Mouse (Mus musculus): ENCODE data around the gene Scube3. TPM values are rescaled to one million over a fixed set of nuclear protein-coding genes. Genes with fewer than 3 reads are reported as not detected.
A peak's percentile ranks its signal among the peaks of the same experiment; 100 is the strongest.

Scube3 gene
- total RNA-seq, 2 experiments from 2014 or later = 0.53 to 0.73 TPM

DNA sequence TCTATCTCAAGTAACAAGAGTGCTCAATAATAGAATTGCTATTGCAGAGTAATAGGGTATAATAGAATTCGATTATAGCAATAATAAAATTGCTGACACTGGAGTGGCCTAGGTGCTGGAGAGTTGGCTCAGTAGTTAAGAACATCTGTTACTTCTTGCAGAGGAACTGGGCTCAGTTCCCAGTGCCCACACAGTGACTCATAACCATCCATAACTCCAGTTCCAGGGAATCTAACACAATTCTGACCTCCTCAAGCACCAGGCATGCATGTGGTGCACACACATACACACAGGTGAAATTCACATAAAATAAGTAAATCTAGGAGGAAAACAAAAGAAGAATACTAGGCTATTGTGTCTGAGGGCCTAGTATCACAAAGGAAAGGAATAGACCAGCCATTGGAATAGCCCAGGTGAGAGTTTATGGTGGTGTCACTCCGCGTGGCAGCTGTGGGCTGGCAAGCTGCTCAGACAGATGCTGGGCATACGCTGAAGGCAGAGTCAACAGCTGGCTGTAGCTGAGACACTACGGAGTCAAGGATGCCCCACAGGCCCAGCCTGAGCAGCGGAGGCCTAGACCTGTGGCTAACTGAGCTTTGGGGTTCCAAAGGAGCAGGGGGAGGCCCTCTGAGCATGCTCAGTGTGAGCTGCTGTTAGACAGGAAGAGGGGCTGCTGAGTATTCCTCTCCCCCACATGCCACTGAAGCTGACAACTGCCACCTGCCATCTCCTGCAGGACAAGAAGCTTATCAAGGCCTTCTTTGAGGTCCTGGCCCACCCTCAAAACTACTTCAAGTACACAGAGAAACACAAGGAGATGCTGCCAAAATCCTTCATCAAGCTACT is 28.7 kb downstream of the Scube3 start:
- intact Hi-C loops (cut with DNase I) = no loop called here
- no peak for DNase-seq (ENCODE audit: low spot score)

DNA sequence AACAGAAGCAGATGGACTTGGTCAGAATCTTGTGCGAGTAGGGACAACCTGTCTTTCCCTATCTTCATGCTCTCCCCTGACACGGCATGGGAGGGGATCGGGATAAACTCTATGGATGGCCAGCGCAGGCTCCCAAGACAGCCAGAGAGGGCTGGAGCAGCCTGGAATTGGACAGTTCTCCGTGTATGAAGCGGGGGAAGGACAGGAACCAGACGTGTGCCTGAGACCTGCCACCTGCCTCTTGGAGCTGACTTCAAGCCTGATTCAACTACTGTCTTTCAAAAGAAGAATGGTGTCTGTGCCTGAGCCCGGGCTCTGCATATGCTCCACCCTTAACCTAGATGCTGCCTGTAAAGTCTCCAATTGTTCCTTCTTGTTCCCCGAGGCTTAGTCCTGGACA is 30.7 kb downstream of the Scube3 start:
- intact Hi-C loops (cut with DNase I) = no loop called here
- no peak for DNase-seq (ENCODE audit: low spot score)

DNA sequence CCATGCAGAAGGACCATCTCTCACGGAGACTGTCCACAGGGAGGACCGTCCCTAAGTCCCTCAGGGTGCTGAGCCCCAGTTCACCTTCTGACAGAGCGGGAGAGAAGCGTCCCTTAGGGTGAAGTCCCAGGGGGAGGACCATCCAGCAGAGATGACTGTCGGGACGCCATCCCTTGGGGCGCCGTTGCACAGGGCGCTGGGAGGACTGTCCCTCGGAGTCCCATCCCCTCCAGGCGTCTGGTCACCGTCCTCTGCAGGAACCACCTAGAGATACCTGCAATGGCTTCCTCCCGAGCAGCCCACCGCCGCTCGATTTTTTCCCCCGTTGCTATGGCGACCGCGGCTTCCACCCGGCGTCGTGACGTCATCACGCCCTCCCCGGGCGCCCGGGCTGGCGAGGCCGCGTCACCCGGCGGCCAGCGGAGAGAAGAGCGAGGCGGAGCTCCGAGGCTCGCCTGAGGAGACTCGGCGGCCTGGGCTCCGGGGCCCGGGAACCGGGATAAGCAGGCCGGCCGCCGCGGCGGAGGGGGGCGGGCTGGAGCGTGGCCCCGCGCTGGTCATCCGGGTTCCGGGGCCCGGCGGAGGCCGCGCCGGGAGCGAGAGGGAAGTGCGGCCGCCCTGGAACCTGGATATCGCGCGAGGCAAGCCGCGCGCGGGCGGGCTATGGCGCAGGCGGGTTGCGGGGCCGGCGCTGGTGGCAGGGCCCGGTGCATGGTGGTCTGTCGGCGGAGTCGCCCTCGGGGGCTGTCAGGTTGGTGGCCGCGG is 35.0 kb downstream of the Scube3 start, which contains the start of gene Zfp523:
Zfp523 (plus strand) TSS at position 355 of the 765 bp plus-strand sequence.
- intact Hi-C loops (cut with DNase I) = no loop called here
- peak; percentile 85 for DNase-seq (ENCODE audit: low spot score)

- DNase-seq (ENCODE audit: low spot score) = no peak
- intact Hi-C loops (cut with DNase I) = no loop called here
These were observed 35.7 kb downstream of the Scube3 start for GRCm38 (mm10) chr17:28177540-28178046.

DNA sequence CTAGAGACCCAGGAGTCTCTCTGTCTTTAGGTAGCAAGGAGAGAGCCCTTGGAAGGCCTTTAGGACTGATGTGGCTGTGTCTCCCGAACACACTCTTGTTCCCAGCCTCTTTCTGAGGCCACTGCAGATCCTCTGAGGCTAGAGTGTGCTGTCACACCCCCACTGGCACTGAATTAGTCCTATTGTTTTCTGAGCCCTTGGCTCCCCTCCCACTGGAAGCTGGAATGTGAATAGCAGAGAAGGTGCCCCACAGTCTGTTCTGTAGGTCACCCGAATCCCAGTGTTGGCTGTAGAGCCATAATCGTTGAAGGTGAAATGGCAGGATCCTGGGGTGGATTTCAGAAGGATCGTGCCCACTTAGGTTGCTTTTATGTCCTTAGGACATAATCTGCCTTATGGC is 38.4 kb downstream of the Scube3 start:
- peak; percentile 24 for DNase-seq (ENCODE audit: low spot score)
- intact Hi-C loops (cut with DNase I) = no loop called here

DNA sequence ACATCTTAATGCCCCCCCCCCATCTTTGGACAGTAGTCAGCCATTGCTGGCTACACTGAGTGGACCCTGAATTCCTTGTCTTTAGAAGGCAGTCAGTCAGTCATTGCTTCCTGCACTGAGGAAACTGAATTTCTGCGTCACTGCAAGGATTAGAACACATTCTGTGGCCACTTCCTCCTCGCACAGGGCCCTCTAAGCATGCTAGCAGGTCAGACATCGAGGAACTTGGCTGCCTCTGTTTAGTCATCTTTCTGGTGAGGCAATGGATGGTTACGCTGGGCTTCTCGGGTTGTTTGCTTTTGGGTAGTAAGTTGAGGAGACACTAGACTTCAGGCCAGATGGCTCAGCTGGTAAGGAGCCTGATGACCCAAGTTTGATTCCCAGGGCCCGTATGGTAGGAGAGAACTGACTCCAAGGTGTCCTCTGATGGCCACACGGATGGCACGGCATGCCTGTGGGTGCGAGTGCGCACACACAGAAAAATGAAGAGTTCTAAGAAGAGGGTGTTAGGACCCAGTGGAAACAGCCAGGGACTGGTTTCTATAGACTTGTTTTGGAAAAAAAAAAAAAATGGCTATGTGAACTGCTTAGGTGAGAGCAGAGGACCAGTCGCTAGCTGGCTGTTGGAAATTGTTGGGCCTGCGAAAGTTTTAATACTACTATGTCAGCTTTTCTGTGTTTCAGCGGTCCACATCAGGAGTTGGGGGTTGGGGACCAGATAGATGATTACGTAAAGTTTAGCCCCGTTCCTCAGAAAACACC is 39.0 kb downstream of the Scube3 start:
- no peak for DNase-seq (ENCODE audit: low spot score)
- intact Hi-C loops (cut with DNase I) = no loop called here

- intact Hi-C loops (cut with DNase I) = no loop called here
- DNase-seq (ENCODE audit: low spot score) = no peak
These were observed 43.2 kb downstream of the Scube3 start for GRCm38 (mm10) chr17:28184971-28185638.

DNA sequence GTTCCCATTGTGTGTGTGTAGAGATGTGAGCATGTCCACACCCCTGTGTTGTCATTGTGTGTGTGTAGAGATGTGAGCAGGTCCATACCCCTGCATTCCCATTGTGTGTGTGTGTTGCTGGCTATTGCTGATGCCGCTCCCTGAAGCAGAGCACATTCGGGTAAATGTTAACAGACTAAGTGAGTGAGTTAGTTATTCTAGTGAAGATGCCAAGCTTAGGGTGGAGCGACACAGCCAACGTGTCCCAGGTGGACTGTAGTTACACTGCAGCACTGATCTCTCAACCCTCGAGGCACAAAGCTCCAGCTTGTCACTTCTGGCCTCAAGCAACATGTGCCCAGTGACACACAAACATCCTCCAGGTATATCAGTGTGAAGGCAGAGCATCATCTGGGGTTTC is 46.4 kb downstream of the Scube3 start:
- DNase-seq (ENCODE audit: low spot score) = no peak
- intact Hi-C loops (cut with DNase I) = no loop called here

DNA sequence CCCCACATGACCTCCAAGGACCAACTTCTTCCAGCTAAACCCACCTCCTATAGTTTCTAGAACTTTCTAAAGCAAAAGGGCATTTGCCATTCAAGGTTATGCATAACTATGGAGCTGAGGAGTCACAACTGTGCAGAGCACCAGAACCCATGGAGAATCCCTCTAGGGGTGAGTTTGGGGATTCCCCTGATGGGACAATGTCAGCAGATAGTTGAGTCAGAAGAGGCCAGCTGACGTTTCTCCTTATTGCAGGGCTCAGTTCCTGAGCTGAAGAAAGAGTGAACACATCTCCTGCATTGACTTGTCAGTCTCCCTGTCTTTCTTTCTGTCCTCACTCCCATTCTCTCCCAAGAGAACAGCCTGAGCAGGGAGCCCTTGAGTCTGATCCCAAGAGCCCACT is 50.8 kb downstream of the Scube3 start:
- no peak for DNase-seq (ENCODE audit: low spot score)
- intact Hi-C loops (cut with DNase I) = no loop called here

- intact Hi-C loops (cut with DNase I) = no loop called here
- DNase-seq (ENCODE audit: low spot score) = no peak
These were observed 51.6 kb downstream of the Scube3 start for GRCm38 (mm10) chr17:28193559-28193958.

GRCm38 (mm10) chr17:28195033-28195432 is 53.1 kb downstream of the Scube3 start:
- intact Hi-C loops (cut with DNase I) = no loop called here
- DNase-seq (ENCODE audit: low spot score) = no peak

DNA sequence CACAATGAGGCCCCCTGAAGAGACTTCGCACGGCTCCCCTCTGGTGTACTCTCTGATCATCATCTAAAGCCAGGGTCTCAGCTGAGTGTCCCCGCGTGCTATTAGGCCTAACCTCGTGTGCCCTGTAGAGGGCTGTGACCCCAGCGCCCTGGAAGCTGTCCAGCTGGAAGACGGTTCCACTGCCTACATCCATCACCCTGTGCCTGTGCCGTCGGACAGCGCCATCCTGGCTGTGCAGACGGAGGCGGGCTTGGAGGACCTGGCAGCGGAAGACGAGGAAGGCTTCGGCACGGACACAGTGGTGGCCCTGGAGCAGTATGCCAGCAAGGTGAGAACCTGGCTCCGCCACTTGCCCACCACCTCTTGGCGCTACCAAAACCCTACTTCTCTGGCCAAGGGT is 55.7 kb downstream of the Scube3 start:
- DNase-seq (ENCODE audit: low spot score) = no peak
- intact Hi-C loops (cut with DNase I) = no loop called here

- intact Hi-C loops (cut with DNase I) = no loop called here
- DNase-seq (ENCODE audit: low spot score) = no peak
These were observed 60.0 kb downstream of the Scube3 start for GRCm38 (mm10) chr17:28201982-28202381.

- no peak for DNase-seq (ENCODE audit: low spot score)
- intact Hi-C loops (cut with DNase I) = no loop called here
These were observed 62.2 kb downstream of the Scube3 start for GRCm38 (mm10) chr17:28204052-28204720.

DNA sequence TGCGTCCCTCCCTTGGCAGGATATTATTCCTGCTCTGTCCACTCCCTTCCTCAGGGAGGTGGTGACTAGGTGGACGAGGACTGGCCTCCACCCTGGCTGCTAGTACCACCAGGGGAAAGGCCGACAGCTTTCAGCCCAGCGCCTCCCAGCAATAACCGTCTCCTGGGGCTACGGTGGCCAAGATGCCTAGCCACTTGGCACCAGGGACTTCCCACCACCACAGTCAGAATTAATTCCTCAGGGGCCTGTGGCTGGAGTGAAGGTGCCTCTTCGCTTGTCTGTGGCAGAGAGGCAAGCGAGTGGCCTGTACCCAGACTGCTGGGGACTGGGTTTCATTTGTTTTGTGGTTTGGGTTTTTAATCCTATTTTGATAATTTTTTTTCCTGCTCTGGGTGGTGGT is 63.5 kb downstream of the Scube3 start:
- no peak for DNase-seq (ENCODE audit: low spot score)
- intact Hi-C loops (cut with DNase I) = loop anchor here (5.0 kb wide), 1 partner anchor 162 kb away; the partner anchor contains the start of gene Tulp1

GRCm38 (mm10) chr17:28207092-28207491 is 65.2 kb downstream of the Scube3 start:
- intact Hi-C loops (cut with DNase I) = loop anchor here (2.0 to 5.0 kb wide), 2 partner anchors 102 to 160 kb away; partner anchors contain the start of gene Tulp1
- no peak for DNase-seq (ENCODE audit: low spot score)

- intact Hi-C loops (cut with DNase I) = loop anchor here (2.0 to 5.0 kb wide), 3 partner anchors 15 to 160 kb away; partner anchors contain the start of gene Tulp1
- DNase-seq (ENCODE audit: low spot score) = peak; percentile 73
These were observed 65.8 kb downstream of the Scube3 start, which contains the start of gene Def6 for GRCm38 (mm10) chr17:28207591-28208313. Gene Def6, plus strand, starts transcription at chr17:28207778.

- no peak for DNase-seq (ENCODE audit: low spot score)
- intact Hi-C loops (cut with DNase I) = loop anchor here (2.0 to 5.0 kb wide), 2 partner anchors 15 to 159 kb away; partner anchors contain the start of gene Tulp1
These were observed 66.3 kb downstream of the Scube3 start for GRCm38 (mm10) chr17:28208314-28208612.

Data from heart, postnatal 25 days (tissue).